Mouse (Mus musculus) stomach, embryonic 15.5 days (tissue): ENCODE measurements at regions not wholly inside any gene's neighbourhood (a gene's known extent, or its start where the extent isn't known, plus 50 kb on each side); places are given as distances from the start of the nearest gene placed in this dataset.

Experiments used
- ATAC-seq: fragments of 200-750 bp; cut with Nextera tagmentation; 2 replicates; pipeline ENCODE4 v1.8.0; 2017; ENCODE audit warnings: low read depth, moderate number of reproducible peaks, moderate TSS enrichment; ENCODE audit not compliant: insufficient read depth, low FRiP score
- H3K27ac ChIP-seq: fragments of 300-500 bp; sonication (generic); 2 replicates; pipeline ENCODE4 v1.5.1; 2015; ENCODE audit warnings: mild to moderate bottlenecking, inconsistent platforms
- H3K27me3 ChIP-seq: fragments of 300-500 bp; sonication (generic); replicated peaks from 2 replicates; pipeline ENCODE4 v1.6.1; 2015; ENCODE audit warnings: inconsistent platforms
- H3K36me3 ChIP-seq: fragments of 300-500 bp; sonication (generic); 2 replicates; pipeline ENCODE4 v1.6.1; 2015; ENCODE audit warnings: inconsistent platforms
- H3K4me1 ChIP-seq: fragments of 300-500 bp; sonication (generic); 2 replicates; pipeline ENCODE4 v1.6.1; 2015; ENCODE audit warnings: inconsistent platforms
- H3K4me2 ChIP-seq: fragments of 300-500 bp; sonication (generic); 2 replicates; pipeline ENCODE4 v1.6.1; 2015; ENCODE audit warnings: mild to moderate bottlenecking, inconsistent platforms
- H3K4me3 ChIP-seq: fragments of 300-500 bp; sonication (generic); replicated peaks from 2 replicates; pipeline ENCODE4 v1.5.1; 2015; ENCODE audit warnings: inconsistent platforms
- H3K9ac ChIP-seq: fragments of 300-500 bp; sonication (generic); 2 replicates; pipeline ENCODE4 v1.6.1; 2015; ENCODE audit warnings: inconsistent platforms
- H3K9me3 ChIP-seq: fragments of 300-500 bp; sonication (generic); 2 replicates; pipeline ENCODE4 v1.6.1; 2016; ENCODE audit warnings: inconsistent platforms
- WGBS: fragments of 180-500 bp; shearing (Covaris S2); methylation state at CpG from one replicate; pipeline ENCODE4 v1.1.7; 2015; 5-methylcytosine and 5-hydroxymethylcytosine counted together

DNA sequence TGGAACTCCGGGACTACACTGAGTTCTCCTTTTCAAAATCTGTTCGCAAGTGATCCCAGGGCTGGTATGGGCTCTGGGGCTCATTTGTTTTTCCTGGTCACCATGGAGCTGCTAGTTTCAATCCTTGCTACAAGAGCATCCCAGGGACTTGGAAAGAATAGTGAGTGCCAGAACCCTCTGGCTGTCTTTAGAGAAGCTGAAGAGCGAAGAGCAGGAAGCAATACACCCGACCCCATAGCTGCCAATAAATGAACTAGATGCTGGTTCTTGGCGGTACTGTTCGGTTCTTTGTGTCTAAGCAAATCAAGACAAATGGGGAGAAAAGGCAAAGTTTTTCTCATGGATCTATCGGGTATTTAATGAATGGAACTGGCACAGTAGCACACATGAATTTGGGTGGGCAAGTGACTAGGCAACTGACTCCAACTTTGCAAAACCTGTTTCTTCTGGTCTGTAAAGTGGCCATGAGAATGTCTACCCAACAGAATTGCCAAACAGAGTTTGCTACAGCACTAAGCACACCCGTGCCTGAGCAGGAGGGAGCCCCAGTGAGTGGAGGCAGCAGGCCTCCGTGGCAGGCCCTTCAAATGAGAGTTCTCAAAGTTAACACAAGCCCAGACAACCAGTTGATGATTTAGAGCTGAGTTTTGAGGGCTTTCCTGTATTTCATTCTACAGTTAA is 2612.9 kb upstream of the Gm7489 start:
- H3K27ac ChIP-seq: no peak overlapping the region
- H3K4me3 ChIP-seq: no peak overlapping the region
- no peak for ATAC-seq
- no peaks in the 10 kb centered on the region for H3K9me3 ChIP-seq
- H3K36me3 ChIP-seq: no peaks in the 10 kb centered on the region
- WGBS: 75% methylated on average over 9 of the region's 9 CpGs
- H3K4me1 ChIP-seq: no peaks in the 10 kb centered on the region
- no peaks in the 10 kb centered on the region for H3K27me3 ChIP-seq
- no peak overlapping the region for H3K4me2 ChIP-seq
- H3K9ac ChIP-seq: no peak overlapping the region

DNA sequence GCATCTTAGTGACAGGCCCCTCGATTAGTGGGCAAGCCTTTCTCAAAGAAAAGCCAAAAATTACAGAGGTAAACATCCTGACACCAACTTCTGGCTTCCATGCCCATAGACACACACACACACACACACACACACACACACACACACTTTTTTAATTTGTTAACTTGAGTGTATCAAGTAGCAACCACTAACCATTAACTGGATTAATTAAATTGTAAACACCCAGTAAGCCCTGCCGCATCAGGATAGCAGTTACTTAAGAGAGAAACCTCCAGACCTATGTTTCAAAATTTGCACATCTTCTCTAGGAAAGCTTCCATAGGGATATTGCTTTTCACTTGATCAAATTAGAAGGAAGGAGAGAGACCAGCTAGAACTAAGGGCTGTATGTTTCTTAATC is 2599.4 kb upstream of the Gm7489 start:
- Histone ChIP-seq H3K4me3 (no peak overlapping the region), H3K27me3 (no peaks in the 10 kb centered on the region), H3K27ac (no peak overlapping the region), H3K4me2 (no peak overlapping the region), H3K4me1 (no peaks in the 10 kb centered on the region), H3K9me3 (no peaks in the 10 kb centered on the region), H3K9ac (no peak overlapping the region), H3K36me3 (no peaks in the 10 kb centered on the region)
- no peak for ATAC-seq
- 63% methylated on average over 2 of the region's 2 CpGs for WGBS

- Histone ChIP-seq H3K4me1 (no peaks in the 10 kb centered on the region), H3K27me3 (no peaks in the 10 kb centered on the region), H3K9me3 (no peaks in the 10 kb centered on the region), H3K4me3 (no peak overlapping the region), H3K4me2 (no peak overlapping the region), H3K9ac (no peak overlapping the region), H3K27ac (no peak overlapping the region), H3K36me3 (no peaks in the 10 kb centered on the region)
- 67% methylated on average over 3 of the region's 3 CpGs for WGBS
- no peak for ATAC-seq
Measured at GRCm38 (mm10) chr15:51286352-51286751, 2598.4 kb upstream of the Gm7489 start.

- Histone ChIP-seq H3K4me1 (no peaks in the 10 kb centered on the region), H3K9ac (no peak overlapping the region), H3K9me3 (no peaks in the 10 kb centered on the region), H3K4me2 (no peak overlapping the region), H3K27ac (no peak overlapping the region), H3K4me3 (no peak overlapping the region), H3K27me3 (no peaks in the 10 kb centered on the region), H3K36me3 (no peaks in the 10 kb centered on the region)
- ATAC-seq: no peak
- 64% methylated on average over 9 of the region's 9 CpGs for WGBS
Measured at GRCm38 (mm10) chr15:51288911-51289432, 2595.7 kb upstream of the Gm7489 start.

GRCm38 (mm10) chr15:51289916-51290315 is 2594.8 kb upstream of the Gm7489 start:
- H3K4me1 ChIP-seq: no peaks in the 10 kb centered on the region
- no peak overlapping the region for H3K4me3 ChIP-seq
- no peak for ATAC-seq
- H3K27me3 ChIP-seq: no peaks in the 10 kb centered on the region
- H3K9ac ChIP-seq: no peak overlapping the region
- 51% methylated on average over 9 of the region's 9 CpGs for WGBS
- no peak overlapping the region for H3K27ac ChIP-seq
- H3K9me3 ChIP-seq: no peaks in the 10 kb centered on the region
- H3K4me2 ChIP-seq: 0 out of 2 replicates have a peak overlapping the region, but pooled peaks have one; percentile 26
- H3K36me3 ChIP-seq: no peaks in the 10 kb centered on the region

DNA sequence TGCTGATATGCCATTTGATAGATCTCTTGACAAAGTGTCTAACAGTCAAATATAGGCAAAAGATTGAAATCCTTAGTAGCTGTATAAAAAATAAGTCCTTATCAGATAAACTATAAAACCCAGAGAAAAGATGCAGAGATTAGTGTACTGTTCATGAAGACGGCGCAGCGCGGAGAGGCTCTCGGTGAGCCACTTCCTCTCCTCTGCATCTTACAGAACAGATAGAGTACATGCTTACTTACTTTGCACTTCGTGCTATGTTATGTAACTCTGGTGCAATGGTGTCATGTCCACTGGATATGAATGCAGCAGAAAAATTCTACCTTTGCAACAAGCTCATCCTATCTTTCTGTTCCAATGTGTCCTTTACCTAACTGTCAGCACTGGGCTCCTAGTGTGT is 2593.5 kb upstream of the Gm7489 start:
- no peak overlapping the region for H3K9ac ChIP-seq
- H3K9me3 ChIP-seq: no peaks in the 10 kb centered on the region
- no peak overlapping the region for H3K4me3 ChIP-seq
- no peak for ATAC-seq
- no peaks in the 10 kb centered on the region for H3K36me3 ChIP-seq
- WGBS: 92% methylated on average over 6 of the region's 6 CpGs
- H3K4me1 ChIP-seq: no peaks in the 10 kb centered on the region
- no peak overlapping the region for H3K4me2 ChIP-seq
- no peak overlapping the region for H3K27ac ChIP-seq
- no peaks in the 10 kb centered on the region for H3K27me3 ChIP-seq

DNA sequence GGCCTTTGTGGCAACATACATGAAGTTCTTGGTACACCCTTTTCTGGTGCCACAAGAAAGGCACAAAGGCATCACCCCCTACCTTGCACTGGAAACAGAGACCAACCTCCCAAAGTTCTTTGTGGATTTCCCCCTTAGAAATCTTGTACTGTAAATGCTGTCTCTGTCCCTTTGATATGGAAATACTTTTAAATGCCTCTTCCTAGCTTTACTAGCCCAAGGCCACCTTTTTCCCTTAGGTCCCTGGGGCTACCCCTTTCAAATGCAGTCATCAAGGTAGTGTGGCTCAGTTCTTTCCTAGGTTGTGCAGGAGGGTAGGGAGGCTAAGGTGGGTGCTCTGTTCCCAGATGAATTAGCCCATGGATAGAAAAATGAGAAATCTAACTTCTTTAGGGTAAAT is 2587.9 kb upstream of the Gm7489 start:
- H3K4me1 ChIP-seq: no peaks in the 10 kb centered on the region
- H3K4me3 ChIP-seq: no peak overlapping the region
- ATAC-seq: no peak
- no peaks in the 10 kb centered on the region for H3K9me3 ChIP-seq
- H3K4me2 ChIP-seq: no peak overlapping the region
- H3K27ac ChIP-seq: no peak overlapping the region
- H3K27me3 ChIP-seq: no peaks in the 10 kb centered on the region
- H3K9ac ChIP-seq: no peak overlapping the region
- H3K36me3 ChIP-seq: no peaks in the 10 kb centered on the region

DNA sequence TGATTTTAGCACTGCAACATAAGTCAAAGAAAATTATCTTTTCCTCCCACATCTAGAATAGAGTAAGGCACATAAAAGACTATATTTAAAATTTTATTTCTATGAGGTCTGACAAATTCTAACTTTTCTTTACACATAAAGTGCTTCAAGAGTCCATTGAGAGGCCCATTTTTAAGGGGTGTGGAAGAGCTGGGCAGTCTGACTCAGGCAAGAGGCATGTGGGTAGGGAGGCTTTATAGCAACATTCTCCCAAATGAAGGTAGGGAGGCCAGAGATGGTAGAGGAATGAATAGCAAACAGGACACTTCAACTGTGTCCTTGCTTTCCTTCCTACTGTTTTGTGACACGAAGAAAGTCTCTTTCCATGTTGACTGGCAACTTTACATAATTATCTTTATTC is 2566.6 kb upstream of the Gm7489 start:
- 83% methylated on average over 1 of the region's 1 CpGs for WGBS
- no peak overlapping the region for H3K4me3 ChIP-seq
- H3K9me3 ChIP-seq: no peaks in the 10 kb centered on the region
- H3K36me3 ChIP-seq: no peaks in the 10 kb centered on the region
- no peak overlapping the region for H3K9ac ChIP-seq
- no peaks in the 10 kb centered on the region for H3K4me1 ChIP-seq
- H3K27ac ChIP-seq: no peak overlapping the region
- no peak overlapping the region for H3K4me2 ChIP-seq
- H3K27me3 ChIP-seq: no peaks in the 10 kb centered on the region
- ATAC-seq: no peak

DNA sequence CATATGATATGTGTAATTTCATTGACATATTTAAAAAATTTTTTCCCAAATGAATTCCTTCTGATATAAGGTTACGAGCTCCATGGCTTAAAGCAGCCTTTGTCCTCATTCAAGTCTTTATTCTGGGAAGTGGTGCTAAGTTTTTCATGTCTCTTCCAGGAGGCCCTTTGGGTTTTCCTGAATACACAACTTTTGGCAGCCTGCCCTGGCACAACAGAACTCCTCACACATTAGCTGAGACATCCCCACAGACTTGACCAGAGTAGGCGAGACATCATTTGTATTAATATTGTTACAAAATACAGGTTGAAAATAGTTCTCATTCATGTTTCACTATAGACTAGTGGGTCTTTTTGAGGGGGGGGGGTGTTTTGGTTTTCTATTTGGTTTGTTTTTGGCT is 2565.9 kb upstream of the Gm7489 start:
- no peak overlapping the region for H3K4me2 ChIP-seq
- WGBS: 88% methylated on average over 2 of the region's 2 CpGs
- no peak overlapping the region for H3K9ac ChIP-seq
- H3K4me1 ChIP-seq: no peaks in the 10 kb centered on the region
- no peaks in the 10 kb centered on the region for H3K27me3 ChIP-seq
- H3K9me3 ChIP-seq: no peaks in the 10 kb centered on the region
- ATAC-seq: no peak
- no peak overlapping the region for H3K27ac ChIP-seq
- no peak overlapping the region for H3K4me3 ChIP-seq
- no peaks in the 10 kb centered on the region for H3K36me3 ChIP-seq

DNA sequence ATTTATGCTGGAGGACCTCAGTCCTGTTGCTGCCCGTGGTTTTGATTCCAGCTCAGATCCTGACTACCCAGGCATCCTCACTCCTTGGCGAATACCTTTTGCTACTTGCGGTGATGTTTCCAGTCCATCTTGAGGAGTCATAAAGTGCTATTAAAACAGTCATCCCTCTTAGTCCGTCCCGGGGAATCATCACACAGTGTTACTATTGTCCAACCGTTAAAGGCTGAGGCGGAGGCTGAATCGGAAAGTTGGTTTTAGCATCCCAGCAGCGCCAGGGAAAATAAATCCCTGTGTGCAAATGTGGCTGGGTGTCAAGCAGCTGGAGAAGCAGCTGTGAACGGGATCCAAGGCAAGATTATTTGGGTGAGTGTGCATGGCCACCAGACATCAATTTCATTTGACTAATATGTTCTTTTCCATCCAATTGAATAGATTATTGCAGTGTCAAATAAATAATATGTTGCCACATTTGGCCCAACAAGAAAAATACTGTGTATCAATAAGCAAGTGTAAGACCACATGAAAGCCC is 2564.3 kb upstream of the Gm7489 start:
- Histone ChIP-seq H3K4me2 (no peak overlapping the region), H3K27me3 (no peaks in the 10 kb centered on the region), H3K4me1 (no peaks in the 10 kb centered on the region), H3K9ac (no peak overlapping the region), H3K4me3 (no peak overlapping the region), H3K27ac (no peak overlapping the region), H3K9me3 (no peaks in the 10 kb centered on the region), H3K36me3 (no peaks in the 10 kb centered on the region)
- ATAC-seq: no peak
- WGBS: 65% methylated on average over 10 of the region's 10 CpGs

DNA sequence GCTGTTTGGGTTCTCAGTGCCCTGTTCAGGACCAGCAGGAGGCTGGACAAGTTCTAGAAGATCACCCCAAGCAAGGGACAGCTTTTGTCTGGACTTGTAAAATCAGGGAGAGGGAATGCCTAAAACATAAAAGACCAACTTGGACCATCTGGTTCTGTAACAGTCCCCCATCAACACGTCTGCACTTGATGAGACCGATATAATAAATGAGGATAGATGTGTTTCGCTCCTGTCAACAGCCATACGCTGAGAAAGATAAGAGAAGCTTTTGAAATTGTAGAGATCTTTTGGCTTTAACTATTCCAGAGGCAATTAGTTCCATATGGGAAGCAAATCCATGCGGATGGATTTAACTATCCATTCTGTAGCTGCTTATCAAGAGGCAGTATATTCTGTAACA is 2561.4 kb upstream of the Gm7489 start:
- WGBS: 73% methylated on average over 5 of the region's 5 CpGs
- ATAC-seq: no peak
- H3K4me3 ChIP-seq: no peak overlapping the region
- H3K27ac ChIP-seq: no peak overlapping the region
- H3K27me3 ChIP-seq: no peaks in the 10 kb centered on the region
- H3K4me1 ChIP-seq: no peaks in the 10 kb centered on the region
- no peaks in the 10 kb centered on the region for H3K9me3 ChIP-seq
- no peaks in the 10 kb centered on the region for H3K36me3 ChIP-seq
- no peak overlapping the region for H3K9ac ChIP-seq
- no peak overlapping the region for H3K4me2 ChIP-seq

GRCm38 (mm10) chr15:51324211-51324610 is 2560.5 kb upstream of the Gm7489 start:
- no peak overlapping the region for H3K9ac ChIP-seq
- H3K36me3 ChIP-seq: no peaks in the 10 kb centered on the region
- no peak overlapping the region for H3K4me3 ChIP-seq
- no peaks in the 10 kb centered on the region for H3K4me1 ChIP-seq
- no peak overlapping the region for H3K4me2 ChIP-seq
- ATAC-seq: no peak
- 71% methylated on average over 5 of the region's 5 CpGs for WGBS
- no peaks in the 10 kb centered on the region for H3K27me3 ChIP-seq
- no peak overlapping the region for H3K27ac ChIP-seq
- H3K9me3 ChIP-seq: no peaks in the 10 kb centered on the region

DNA sequence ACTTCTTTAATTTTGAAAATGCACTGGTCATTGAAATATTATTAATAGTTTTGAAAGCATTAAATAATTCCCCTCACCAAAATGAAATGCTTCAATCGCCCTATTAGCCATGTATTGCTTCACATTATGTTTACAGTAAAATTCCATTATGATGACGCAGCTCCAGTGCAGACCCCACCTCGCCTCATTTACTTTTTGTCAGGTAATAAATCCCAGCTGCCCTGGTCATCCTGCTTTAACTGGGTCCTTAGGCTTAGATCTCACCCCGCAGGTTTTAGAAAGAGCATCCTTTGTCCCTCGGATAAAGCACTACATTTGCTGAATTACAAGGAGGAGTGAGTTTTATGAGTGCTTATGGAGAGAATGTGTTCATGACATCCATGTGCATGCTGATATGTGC is 2557.0 kb upstream of the Gm7489 start:
- no peak for ATAC-seq
- no peaks in the 10 kb centered on the region for H3K9me3 ChIP-seq
- H3K9ac ChIP-seq: no peak overlapping the region
- H3K27ac ChIP-seq: no peak overlapping the region
- no peaks in the 10 kb centered on the region for H3K27me3 ChIP-seq
- WGBS: 39% methylated on average over 5 of the region's 5 CpGs
- H3K36me3 ChIP-seq: no peaks in the 10 kb centered on the region
- no peak overlapping the region for H3K4me2 ChIP-seq
- no peak overlapping the region for H3K4me3 ChIP-seq
- no peaks in the 10 kb centered on the region for H3K4me1 ChIP-seq
